Mouse (Mus musculus) cortical plate, adult 2 months (tissue): ENCODE results near the gene Dact2. TPM values are rescaled to one million over a fixed set of nuclear protein-coding genes. Genes with fewer than 3 reads are reported as not detected.
A peak's percentile ranks its signal among the peaks of the same experiment; 100 is the strongest.

Source experiments
- H3K27ac ChIP-seq: fragments of 200-500 bp; 2 replicates; pipeline ENCODE4 v1.5.1; 2012; ENCODE audit warnings: low read length, control low read depth, inconsistent platforms; ENCODE audit not compliant: insufficient read depth
- H3K4me1 ChIP-seq: fragments of 200-500 bp; 2 replicates; pipeline ENCODE4 v1.6.1; 2011; ENCODE audit warnings: low read length; ENCODE audit not compliant: control insufficient read depth, insufficient read depth
- H3K4me3 ChIP-seq: fragments of 200-500 bp; 2 replicates; pipeline ENCODE4 v1.5.1; 2011; ENCODE audit warnings: mild to moderate bottlenecking, low read length, control low read depth; ENCODE audit not compliant: insufficient read depth
- CTCF ChIP-seq: fragments of 200-500 bp; IDR thresholded peaks from 2 replicates; pipeline ENCODE4 v1.5.1; 2011; ENCODE audit warnings: mild to moderate bottlenecking, control low read depth, low read length; ENCODE audit not compliant: insufficient read depth; ENCODE audit errors: extremely low read depth
- POLR2A ChIP-seq: fragments of 200-500 bp; IDR thresholded peaks from 2 replicates; pipeline ENCODE4 v1.6.1; 2011; ENCODE audit warnings: mild to moderate bottlenecking, low read length, control low read depth; ENCODE audit not compliant: insufficient read depth; ENCODE audit errors: extremely low read depth
- polyA plus RNA-seq: library from polyadenylated mRNA; depleted of rRNA; stranded (reverse); fragments of >200 nt; gene quantifications from 2 replicates; pipeline ENCODE4 v1.2.3, GENCODE M21; 2012; rRNA removed

Dact2 gene
- polyA plus RNA-seq, 1 experiment = 71.4 TPM

GRCm38 (mm10) chr17:14170961-14171479, 33.1 kb downstream of the Dact2 start:
- no peak overlapping the region for H3K27ac ChIP-seq
- TF ChIP-seq CTCF (no peak), POLR2A (no peak)
- H3K4me1 ChIP-seq = peaks cover 20% of the 10 kb centered on the region
- no peak overlapping the region for H3K4me3 ChIP-seq

- no peak overlapping the region for H3K27ac ChIP-seq
- no peak for TF ChIP-seq CTCF
- TF ChIP-seq POLR2A = no peak
- no peak overlapping the region for H3K4me3 ChIP-seq
- peaks cover 17% of the 10 kb centered on the region for H3K4me1 ChIP-seq
These were observed 34.7 kb downstream of the Dact2 start for GRCm38 (mm10) chr17:14169431-14169830.

GRCm38 (mm10) chr17:14167594-14167993, 36.5 kb downstream of the Dact2 start:
- Histone ChIP-seq H3K27ac (no peak overlapping the region), H3K4me1 (peaks cover 18% of the 10 kb centered on the region), H3K4me3 (no peak overlapping the region)
- TF ChIP-seq CTCF = no peak
- TF ChIP-seq POLR2A = no peak

- TF ChIP-seq POLR2A (no peak), CTCF (no peak)
- Histone ChIP-seq H3K4me1 (peaks cover 18% of the 10 kb centered on the region), H3K4me3 (no peak overlapping the region), H3K27ac (peak overlapping the region; percentile 24; the same call in 1 of the 2 replicates)
These were observed 37.2 kb downstream of the Dact2 start for GRCm38 (mm10) chr17:14166746-14167432.

- TF ChIP-seq CTCF (no peak), POLR2A (no peak)
- H3K4me3 ChIP-seq = no peak overlapping the region
These were observed 38.0 kb downstream of the Dact2 start for GRCm38 (mm10) chr17:14165934-14166610.

GRCm38 (mm10) chr17:14165332-14165876, 38.7 kb downstream of the Dact2 start:
- peaks cover 18% of the 10 kb centered on the region for H3K4me1 ChIP-seq
- H3K27ac ChIP-seq = peak overlapping the region; percentile 70
- TF ChIP-seq POLR2A (no peak), CTCF (no peak)
- H3K4me3 ChIP-seq = no peak overlapping the region

More at GRCm38 (mm10) chr17:14165934-14166610, 38.0 kb downstream of the Dact2 start:
- H3K4me1 ChIP-seq = peaks cover 18% of the 10 kb centered on the region
- peak overlapping the region; percentile 70 for H3K27ac ChIP-seq

GRCm38 (mm10) chr17:14160846-14161245, 43.3 kb downstream of the Dact2 start:
- TF ChIP-seq POLR2A (no peak), CTCF (no peak)
- H3K4me1 ChIP-seq = peaks cover 14% of the 10 kb centered on the region
- no peak overlapping the region for H3K27ac ChIP-seq
- H3K4me3 ChIP-seq = no peak overlapping the region

GRCm38 (mm10) chr17:14157779-14158195, 46.3 kb downstream of the Dact2 start:
- no peak overlapping the region for H3K27ac ChIP-seq
- peaks cover 2% of the 10 kb centered on the region; the same call in 1 of the 2 replicates for H3K4me1 ChIP-seq
- no peak overlapping the region for H3K4me3 ChIP-seq
- TF ChIP-seq CTCF (no peak), POLR2A (no peak)

Other genes with a start within 250 kb of the Dact2 start
- not detected in 2 replicates for gene Gm7356, start 200.6 kb downstream of the Dact2 start, polyA plus RNA-seq
- gene Gm7358, start 144.8 kb downstream of the Dact2 start, polyA plus RNA-seq = not detected in 2 replicates
- 11.0 and 14.2 TPM in 2 replicates for gene Smoc2, start 75.2 kb upstream of the Dact2 start, polyA plus RNA-seq